8 mouse cellular contexts compared by ENCODE assay signal in the genomic region with DNA sequence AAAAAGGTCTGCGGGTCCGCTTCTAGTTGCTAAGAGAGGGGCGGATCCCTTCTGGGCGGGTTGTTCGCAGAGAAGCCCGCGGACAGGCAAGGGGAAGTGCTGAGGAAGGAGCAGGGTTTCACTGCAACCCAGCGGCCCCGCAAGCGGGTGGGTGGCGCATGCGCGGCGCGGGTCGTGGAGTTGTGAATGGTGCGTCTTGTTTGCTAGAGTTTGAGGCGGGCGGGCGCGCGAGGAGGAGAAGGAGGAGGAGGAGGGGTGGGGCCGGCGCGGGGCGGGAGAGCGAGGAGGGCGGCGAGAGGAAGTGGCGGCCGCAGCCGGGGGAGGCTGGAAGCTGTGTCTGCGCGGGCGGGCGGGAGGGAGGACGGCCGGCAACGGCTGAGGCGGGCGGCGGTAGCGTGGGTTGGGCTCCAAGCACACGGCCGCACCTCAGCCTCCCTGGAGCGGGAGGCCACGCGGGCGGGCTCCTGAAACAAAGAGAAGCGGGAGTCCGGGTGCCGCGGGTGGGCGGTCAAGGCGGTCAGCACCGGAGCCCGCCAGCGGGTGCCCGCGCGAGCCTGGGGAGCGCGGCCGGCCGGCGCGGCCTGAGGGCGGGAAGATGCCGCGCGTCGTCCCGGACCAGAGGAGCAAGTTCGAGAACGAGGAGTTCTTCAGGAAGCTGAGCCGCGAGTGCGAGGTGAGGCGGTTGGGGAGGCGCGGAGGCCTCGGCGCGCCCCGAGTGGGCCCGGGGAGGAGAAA. TPM values are rescaled to one million over a fixed set of nuclear protein-coding genes. Genes with fewer than 3 reads are reported as not detected.
DNase-seq lines count a peak whose midpoint lies in the region; ATAC-seq and TF ChIP-seq lines count a peak whose summit lies in the region.

A gene (plus strand): TSS at position 294 of the 735 bp plus-strand sequence.

- under 1% methylated on average over 86 of the region's 86 CpGs for WGBS in embryonic facial prominence, embryonic 13.5 days
- under 1% methylated on average over 71 of the region's 86 CpGs for WGBS in heart, adult 2 months
- WGBS in kidney, adult 2 months, result 1% methylated on average over 74 of the region's 86 CpGs
- WGBS in limb, embryonic 12.5 days, result under 1% methylated on average over 74 of the region's 86 CpGs
- under 1% methylated on average over 76 of the region's 86 CpGs for WGBS in midbrain, embryonic 14.5 days

- TF ChIP-seq CTCF in heart, adult 2 months (IDR thresholded peaks at IDR 0.05), result no peak
- no peak for TF ChIP-seq CTCF in kidney, adult 2 months (conservative IDR thresholded peaks at IDR 0.05; ENCODE audit: insufficient read depth, insufficient read length, low read depth, low read length)

- peak; percentile 92 for ATAC-seq in embryonic facial prominence, embryonic 13.5 days (ENCODE audit: insufficient number of reproducible peaks, insufficient read depth, low FRiP score, low TSS enrichment, low read depth)
- ATAC-seq in limb, embryonic 12.5 days (ENCODE audit: insufficient number of reproducible peaks, insufficient read depth, low FRiP score, low TSS enrichment, low read depth), result peak; percentile 93
- peak; percentile 91 for ATAC-seq in midbrain, embryonic 14.5 days (ENCODE audit: low FRiP score, low TSS enrichment)

- H3K4me2 ChIP-seq in embryonic facial prominence, embryonic 13.5 days, result peak within 1 kb of the TSS; percentile 72
- H3K4me2 ChIP-seq in limb, embryonic 12.5 days, result peak within 1 kb of the TSS; percentile 71
- peak within 1 kb of the TSS; percentile 69 for H3K4me2 ChIP-seq in midbrain, embryonic 14.5 days (ENCODE audit: low read length)

- peak within 1 kb of the TSS; percentile 100 for H3K27ac ChIP-seq in embryonic facial prominence, embryonic 13.5 days
- H3K27ac ChIP-seq in heart, adult 2 months, result peak within 1 kb of the TSS; percentile 94
- peak within 1 kb of the TSS; percentile 77 for H3K27ac ChIP-seq in kidney, adult 2 months (ENCODE audit: insufficient read depth, low read depth, low read length)
- peak within 1 kb of the TSS; percentile 100 for H3K27ac ChIP-seq in limb, embryonic 12.5 days
- H3K27ac ChIP-seq in midbrain, embryonic 14.5 days (replicated peaks; ENCODE audit: low read depth, low read length), result peak within 1 kb of the TSS; percentile 87

- TF ChIP-seq EP300 in heart, adult 2 months (IDR thresholded peaks at IDR 0.05; ENCODE audit: insufficient read depth, low read depth, low read length), result no peak

- H3K4me3 ChIP-seq in embryonic facial prominence, embryonic 13.5 days, result peak within 1 kb of the TSS; percentile 90
- peak within 1 kb of the TSS; percentile 93 for H3K4me3 ChIP-seq in heart, adult 2 months
- peak within 1 kb of the TSS; percentile 99 for H3K4me3 ChIP-seq in kidney, adult 2 months (ENCODE audit: insufficient read depth, low read depth, low read length)
- H3K4me3 ChIP-seq in limb, embryonic 12.5 days (replicated peaks), result peak within 1 kb of the TSS; percentile 91
- H3K4me3 ChIP-seq in midbrain, embryonic 14.5 days (replicated peaks; ENCODE audit: low read depth, low read length), result peak within 1 kb of the TSS; percentile 88

- DNase-seq in 3T3-L1 (ENCODE audit: low read depth, low spot score), result peak; percentile 98
- peak; percentile 99 for DNase-seq in adrenal gland, postnatal 36 days
- DNase-seq in heart, adult 2 months, result peak; percentile 94 to 98
- peak; percentile 99 for DNase-seq in kidney, adult 2 months
- DNase-seq in midbrain, embryonic 14.5 days, result peak; percentile 98
- DNase-seq in spleen, adult 12 weeks (ENCODE audit: low spot score), result peak; percentile 81

- H3K36me3 ChIP-seq in embryonic facial prominence, embryonic 13.5 days, result 0 out of 2 replicates have a peak, but pooled peaks cover 4% of the 10 kb centered on the region
- peaks cover 7% of the 10 kb centered on the region for H3K36me3 ChIP-seq in heart, adult 2 months (ENCODE audit: control insufficient read depth, insufficient read depth, low read length)
- H3K36me3 ChIP-seq in kidney, adult 2 months (ENCODE audit: control insufficient read depth, insufficient read depth, low read length), result no peaks in the 10 kb centered on the region
- H3K36me3 ChIP-seq in limb, embryonic 12.5 days, result peaks cover 9% of the 10 kb centered on the region; the same call in 1 of the 2 replicates
- H3K36me3 ChIP-seq in midbrain, embryonic 14.5 days (ENCODE audit: control insufficient read depth, insufficient read depth, low read length), result no peaks in the 10 kb centered on the region

- intact Hi-C loops in heart, adult 2 months (cut with DNase I), result loop anchor here (2.0 kb wide), 2 partner anchors 32 to 54 kb away; a partner anchor contains a TSS

- H3K4me1 ChIP-seq in embryonic facial prominence, embryonic 13.5 days, result peaks cover 32% of the 10 kb centered on the region
- peaks cover 1% of the 10 kb centered on the region; the same call in 1 of the 2 replicates for H3K4me1 ChIP-seq in heart, adult 2 months (ENCODE audit: control insufficient read depth, insufficient read depth, low read length)
- H3K4me1 ChIP-seq in kidney, adult 2 months (ENCODE audit: control insufficient read depth, insufficient read depth, low read length), result no peaks in the 10 kb centered on the region; the same call in 1 of the 2 replicates
- peaks cover 26% of the 10 kb centered on the region for H3K4me1 ChIP-seq in limb, embryonic 12.5 days (replicated peaks)
- H3K4me1 ChIP-seq in midbrain, embryonic 14.5 days (ENCODE audit: control insufficient read depth, insufficient read depth, low read length), result no peaks in the 10 kb centered on the region; the same call in 1 of the 2 replicates

- H3K9ac ChIP-seq in embryonic facial prominence, embryonic 13.5 days, result peak within 1 kb of the TSS; percentile 99
- peak within 1 kb of the TSS; percentile 90 for H3K9ac ChIP-seq in heart, adult 2 months (ENCODE audit: low read depth, low read length)
- H3K9ac ChIP-seq in limb, embryonic 12.5 days (replicated peaks), result peak within 1 kb of the TSS; percentile 97
- peak within 1 kb of the TSS; percentile 84 for H3K9ac ChIP-seq in midbrain, embryonic 14.5 days (replicated peaks; ENCODE audit: low read length)

- H3K9me3 ChIP-seq in embryonic facial prominence, embryonic 13.5 days, result no peaks in the 10 kb centered on the region
- H3K9me3 ChIP-seq in limb, embryonic 12.5 days, result no peaks in the 10 kb centered on the region
- no peaks in the 10 kb centered on the region for H3K9me3 ChIP-seq in midbrain, embryonic 14.5 days (ENCODE audit: control insufficient read depth, low read length)

- no peaks in the 10 kb centered on the region for H3K27me3 ChIP-seq in embryonic facial prominence, embryonic 13.5 days
- no peaks in the 10 kb centered on the region for H3K27me3 ChIP-seq in heart, adult 2 months (ENCODE audit: control insufficient read depth, insufficient read depth, low read length)
- no peaks in the 10 kb centered on the region for H3K27me3 ChIP-seq in kidney, adult 2 months (replicated peaks; ENCODE audit: control insufficient read depth, insufficient read depth, low read length)
- H3K27me3 ChIP-seq in limb, embryonic 12.5 days, result no peaks in the 10 kb centered on the region
- no peaks in the 10 kb centered on the region for H3K27me3 ChIP-seq in midbrain, embryonic 14.5 days (ENCODE audit: control insufficient read depth, insufficient read depth, low read length)

- peak; percentile 63 for TF ChIP-seq POLR2A in heart, adult 2 months (IDR thresholded peaks at IDR 0.05; ENCODE audit: insufficient read depth, low read depth, low read length)
- peak; percentile 4 for TF ChIP-seq POLR2A in kidney, adult 2 months (IDR thresholded peaks at IDR 0.05; ENCODE audit: low read depth, low read length)

- no peaks in the 10 kb centered on the region for H3K79me2 ChIP-seq in heart, adult 2 months (replicated peaks; ENCODE audit: control insufficient read depth, insufficient read depth, low read length)

RNA-seq across cellular contexts. Expression of the gene that starts here (rescaled TPM):
- 100 to 1,000 TPM in 1 of 2 experiments, 10 to 100 TPM in 1; 74.1 to 104 TPM for total RNA-seq in adrenal gland, postnatal 36 days (2021)
- 102 and 118 TPM in 2 replicates for polyA plus RNA-seq in embryonic facial prominence, embryonic 13.5 days (2015; fragmentation: Nextera tagmentation; extraction: Ambion mirVana)
- total RNA-seq in heart, adult 2 months (2021), result 10 to 100 TPM; 23.1 to 23.8 TPM
- 6.4 and 11.0 TPM in 2 replicates for polyA plus RNA-seq in heart, adult 2 months (2012; rRNA removed)
- polyA plus RNA-seq in kidney, adult 2 months (2012; rRNA removed), result 4.4 and 6.1 TPM in 2 replicates
- polyA plus RNA-seq in limb, embryonic 12.5 days (2016; fragmentation: Nextera tagmentation; extraction: Ambion mirVana), result 108 and 109 TPM in 2 replicates
- polyA plus RNA-seq in midbrain, embryonic 14.5 days (2014; fragmentation: Nextera tagmentation; extraction: Ambion mirVana), result 25.7 and 34.7 TPM in 2 replicates

Comparison
In these comparisons a context has a peak if more than half of its experiments do, and no peak if none do; other contexts are left out.
1. Peak in every context shown above with its lines: DNase-seq, ATAC-seq, H3K4me3 ChIP-seq and H3K27ac ChIP-seq.